Mouse (Mus musculus) neural tube, embryonic 11.5 days (tissue): ENCODE measurements at regions not wholly inside any gene's neighbourhood (a gene's known extent, or its start where the extent isn't known, plus 50 kb on each side); places are given as distances from the start of the nearest gene placed in this dataset.

ENCODE experiments used
- ATAC-seq: fragments of 200-750 bp; cut with Nextera tagmentation; 2 replicates; pipeline ENCODE4 v1.8.0; 2017; ENCODE audit warnings: moderate number of reproducible peaks, mild to moderate bottlenecking, moderate TSS enrichment, moderate library complexity; ENCODE audit not compliant: insufficient read depth, low FRiP score, low TSS enrichment
- DNase-seq: peaks from one replicate; pipeline ENCODE4 v3.0.0-alpha.2; 2015; ENCODE audit warnings: low spot score
- H3K27ac ChIP-seq: fragments of 300-500 bp; sonication (generic); 2 replicates; pipeline ENCODE4 v1.5.1; 2014; ENCODE audit warnings: low read depth, mild to moderate bottlenecking, low read length
- H3K27me3 ChIP-seq: fragments of 300-500 bp; sonication (generic); 2 replicates; pipeline ENCODE4 v1.6.1; 2014; ENCODE audit warnings: mild to moderate bottlenecking, low read length, mixed read lengths; ENCODE audit not compliant: control insufficient read depth, insufficient read depth
- H3K36me3 ChIP-seq: fragments of 300-500 bp; sonication (generic); 2 replicates; pipeline ENCODE4 v1.6.1; 2014; ENCODE audit warnings: mild to moderate bottlenecking, low read length, moderate library complexity, mixed read lengths; ENCODE audit not compliant: control insufficient read depth, insufficient read depth
- H3K4me1 ChIP-seq: fragments of 300-500 bp; sonication (generic); 2 replicates; pipeline ENCODE4 v1.6.1; 2014; ENCODE audit warnings: low read length, mixed read lengths; ENCODE audit not compliant: control insufficient read depth, insufficient read depth
- H3K4me2 ChIP-seq: fragments of 300-500 bp; sonication (generic); 2 replicates; pipeline ENCODE4 v1.6.1; 2014; ENCODE audit warnings: low read depth, mild to moderate bottlenecking, moderate library complexity
- H3K4me3 ChIP-seq: fragments of 300-500 bp; sonication (generic); 2 replicates; pipeline ENCODE4 v1.5.1; 2014; ENCODE audit warnings: low read depth, low read length
- H3K9ac ChIP-seq: fragments of 300-500 bp; sonication (generic); 2 replicates; pipeline ENCODE4 v1.6.1; 2014; ENCODE audit warnings: mild to moderate bottlenecking, low read length
- H3K9me3 ChIP-seq: fragments of 300-500 bp; sonication (generic); 2 replicates; pipeline ENCODE4 v1.6.1; 2016; ENCODE audit warnings: low read length; ENCODE audit not compliant: control insufficient read depth
- WGBS: fragments of 180-500 bp; shearing (Covaris S2); extraction: QIAGEN DNeasy Blood & Tissue Kit; methylation state at CpG from one replicate; pipeline ENCODE4 v1.1.7; 2014; 5-methylcytosine and 5-hydroxymethylcytosine counted together

DNA sequence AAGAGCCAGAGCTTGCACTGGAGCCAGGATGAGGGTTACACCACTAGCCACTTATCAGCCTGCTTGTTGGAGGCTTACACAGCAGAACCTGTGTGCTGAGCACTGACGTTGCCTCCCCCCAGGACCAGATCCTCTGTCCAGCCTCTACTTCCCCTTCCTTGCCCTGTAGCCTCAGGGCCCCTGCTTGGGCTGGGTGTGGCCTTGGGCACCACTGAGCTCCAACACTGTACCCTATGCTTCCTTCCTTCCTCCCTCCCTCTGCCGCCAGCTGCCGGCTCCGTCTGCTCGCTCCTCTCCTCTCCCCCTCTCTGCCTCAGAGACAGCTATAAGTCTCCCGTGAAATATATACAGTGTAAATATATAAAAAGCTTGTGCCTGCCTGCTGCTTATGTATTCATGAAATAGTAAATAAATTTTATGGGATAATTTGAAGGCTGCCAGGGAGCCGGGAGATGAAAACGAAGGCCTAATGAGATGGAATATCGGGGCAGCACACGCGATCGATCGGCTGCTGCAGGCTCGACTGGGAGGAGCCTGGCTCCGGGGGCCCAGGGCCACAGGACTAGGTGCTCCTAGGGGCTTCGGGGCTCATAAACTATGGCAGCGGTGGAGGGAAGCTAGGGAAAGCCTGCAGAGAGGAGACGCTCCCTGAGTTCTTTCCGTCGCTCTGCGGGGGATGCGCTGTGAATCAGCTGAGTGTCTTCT lies 135.6 kb downstream of the Rbm19 start:
- Histone ChIP-seq H3K4me3 (no peak overlapping the region), H3K27ac (peak overlapping the region; percentile 62), H3K9ac (no peak overlapping the region), H3K27me3 (peaks cover 15% of the 10 kb centered on the region), H3K36me3 (no peaks in the 10 kb centered on the region), H3K9me3 (no peaks in the 10 kb centered on the region), H3K4me2 (peak overlapping the region; percentile 25), H3K4me1 (no peaks in the 10 kb centered on the region)
- 19% methylated on average over 22 of the region's 22 CpGs for WGBS
- ATAC-seq (peak; percentile 65; the same call in 1 of the 2 replicates), DNase-seq (peak; percentile 37)

DNA sequence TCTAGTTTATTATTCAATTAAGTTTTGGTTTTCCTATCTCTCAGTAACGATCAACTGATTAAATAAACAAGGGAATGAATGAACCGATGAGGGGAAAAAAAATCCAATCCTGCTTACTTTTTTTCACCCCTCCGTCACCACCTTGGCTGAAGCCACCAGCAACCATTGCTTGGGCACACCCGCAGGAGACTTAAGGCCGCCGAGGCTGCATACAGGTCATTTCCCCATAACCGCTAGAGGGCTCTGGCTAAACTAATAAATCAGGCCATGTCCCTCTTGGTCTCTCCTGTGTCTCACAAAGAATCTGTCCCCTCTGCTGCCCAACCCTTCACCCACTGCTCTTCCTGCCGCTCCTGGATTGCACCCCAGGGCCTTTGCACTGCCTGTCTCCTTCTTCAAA lies 136.3 kb downstream of the Rbm19 start:
- no peak overlapping the region for H3K9ac ChIP-seq
- H3K4me1 ChIP-seq, result no peaks in the 10 kb centered on the region
- 7% methylated on average over 8 of the region's 8 CpGs for WGBS
- no peaks in the 10 kb centered on the region for H3K9me3 ChIP-seq
- H3K36me3 ChIP-seq, result no peaks in the 10 kb centered on the region
- H3K4me2 ChIP-seq, result no peak overlapping the region
- H3K27me3 ChIP-seq, result peaks cover 15% of the 10 kb centered on the region
- DNase-seq (peak; percentile 63), ATAC-seq (no peak)
- peak overlapping the region; percentile 61; the same call in 1 of the 2 replicates for H3K27ac ChIP-seq
- H3K4me3 ChIP-seq, result no peak overlapping the region

DNA sequence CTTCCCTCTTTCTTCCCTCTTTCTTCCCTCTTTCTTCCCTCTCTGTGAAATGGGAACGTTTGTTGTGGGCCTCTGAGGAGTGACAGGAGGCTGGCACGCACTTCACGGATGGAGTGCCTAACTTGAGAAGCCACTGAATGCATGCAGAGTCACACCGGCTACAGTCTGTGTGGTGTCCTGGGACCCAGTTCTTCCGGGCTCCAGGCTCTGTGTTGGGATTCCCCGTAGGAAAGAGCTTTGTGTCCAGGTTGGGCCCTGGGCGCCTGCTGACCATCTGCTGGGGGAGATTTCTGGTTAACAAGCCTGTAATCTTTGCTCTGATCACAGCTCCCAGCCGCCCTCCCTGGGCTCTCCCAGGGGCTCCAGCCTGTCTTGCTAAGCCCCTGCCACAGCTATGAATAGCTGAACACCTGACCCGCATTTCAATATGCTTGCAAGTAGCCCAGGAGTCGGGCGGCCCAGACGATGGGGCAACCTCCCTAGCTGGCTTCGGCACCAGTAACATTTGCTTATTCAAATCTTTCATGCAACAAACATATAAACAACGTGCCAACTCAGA lies 146.5 kb downstream of the Rbm19 start:
- Histone ChIP-seq H3K4me2 (no peak overlapping the region), H3K4me1 (no peaks in the 10 kb centered on the region), H3K36me3 (no peaks in the 10 kb centered on the region), H3K9ac (no peak overlapping the region), H3K27ac (no peak overlapping the region), H3K4me3 (no peak overlapping the region), H3K9me3 (no peaks in the 10 kb centered on the region), H3K27me3 (peaks cover 6% of the 10 kb centered on the region; the same call in 1 of the 2 replicates)
- WGBS, result 52% methylated on average over 14 of the region's 14 CpGs
- ATAC-seq, result no peak
- DNase-seq, result no peak

DNA sequence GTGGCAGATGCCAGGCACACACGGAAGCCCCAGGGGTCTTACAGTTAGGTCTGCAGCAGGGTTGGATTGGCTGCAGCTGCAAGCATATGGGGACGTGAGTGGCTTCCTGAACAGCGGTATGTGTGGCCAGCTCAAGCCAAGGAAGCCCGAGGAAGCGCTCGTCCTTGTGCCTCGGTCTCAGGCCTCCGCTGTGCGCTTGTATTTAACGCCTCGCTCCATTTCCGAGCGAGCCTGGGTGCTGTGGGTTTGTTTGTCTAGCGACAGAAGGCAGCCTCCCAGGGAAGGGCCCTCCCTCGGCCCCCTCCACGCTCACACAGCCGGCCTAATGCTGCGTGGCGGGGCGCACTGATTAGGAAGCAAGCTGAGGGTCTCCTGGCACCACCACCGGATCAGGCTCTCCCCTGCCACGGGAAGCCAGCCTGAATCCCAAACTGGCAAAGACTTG lies 153.2 kb downstream of the Rbm19 start:
- WGBS, result 7% methylated on average over 22 of the region's 22 CpGs
- peak overlapping the region; percentile 27 for H3K4me2 ChIP-seq
- peak; percentile 77 for ATAC-seq
- DNase-seq, result peak; percentile 61
- H3K9me3 ChIP-seq, result no peaks in the 10 kb centered on the region
- H3K27me3 ChIP-seq, result no peaks in the 10 kb centered on the region
- H3K36me3 ChIP-seq, result no peaks in the 10 kb centered on the region
- peak overlapping the region; percentile 37 for H3K9ac ChIP-seq
- no peaks in the 10 kb centered on the region; the same call in 1 of the 2 replicates for H3K4me1 ChIP-seq
- no peak overlapping the region for H3K4me3 ChIP-seq
- H3K27ac ChIP-seq, result peak overlapping the region; percentile 86

DNA sequence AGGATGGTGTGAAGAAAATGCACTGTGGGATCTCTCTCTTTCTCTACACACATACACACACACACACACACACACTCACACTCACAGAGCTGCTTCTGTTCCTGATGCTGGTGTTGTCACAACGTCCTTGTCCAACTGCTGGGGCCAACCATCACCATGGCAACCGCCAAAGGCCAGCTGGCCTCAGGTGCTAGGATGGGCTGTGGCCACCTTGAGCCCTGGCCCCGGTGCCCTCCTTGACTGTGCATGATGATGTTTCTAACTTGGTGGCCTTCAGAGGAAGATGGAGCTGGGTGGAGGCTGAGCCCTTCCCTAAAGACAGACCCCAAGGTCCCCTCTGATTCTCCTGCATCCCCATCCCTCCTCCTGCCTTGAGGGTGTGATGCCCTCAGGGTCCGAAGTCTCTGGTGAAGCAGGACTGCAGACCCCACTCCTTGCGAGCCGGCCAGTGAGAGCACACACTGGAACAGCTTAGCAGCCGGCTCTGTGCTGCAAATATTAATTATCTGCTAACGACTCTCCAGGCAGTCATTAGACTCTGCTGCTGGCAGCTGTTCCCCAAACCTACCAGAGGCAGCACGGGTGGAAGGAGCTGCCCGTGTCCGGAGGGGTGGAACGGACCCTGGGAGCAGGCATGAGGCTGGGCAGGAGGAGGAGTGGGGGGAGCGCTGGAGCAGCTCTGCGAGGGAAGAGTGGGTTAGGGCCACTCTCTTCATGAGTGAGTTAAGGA lies 154.8 kb downstream of the Rbm19 start:
- Histone ChIP-seq H3K9ac (no peak overlapping the region), H3K4me2 (no peak overlapping the region), H3K9me3 (no peaks in the 10 kb centered on the region), H3K4me3 (no peak overlapping the region), H3K4me1 (no peaks in the 10 kb centered on the region; the same call in 1 of the 2 replicates), H3K36me3 (no peaks in the 10 kb centered on the region), H3K27me3 (no peaks in the 10 kb centered on the region), H3K27ac (peak overlapping the region; percentile 47)
- DNase-seq (peak; percentile 53), ATAC-seq (peak; percentile 56)
- 49% methylated on average over 14 of the region's 14 CpGs for WGBS

DNA sequence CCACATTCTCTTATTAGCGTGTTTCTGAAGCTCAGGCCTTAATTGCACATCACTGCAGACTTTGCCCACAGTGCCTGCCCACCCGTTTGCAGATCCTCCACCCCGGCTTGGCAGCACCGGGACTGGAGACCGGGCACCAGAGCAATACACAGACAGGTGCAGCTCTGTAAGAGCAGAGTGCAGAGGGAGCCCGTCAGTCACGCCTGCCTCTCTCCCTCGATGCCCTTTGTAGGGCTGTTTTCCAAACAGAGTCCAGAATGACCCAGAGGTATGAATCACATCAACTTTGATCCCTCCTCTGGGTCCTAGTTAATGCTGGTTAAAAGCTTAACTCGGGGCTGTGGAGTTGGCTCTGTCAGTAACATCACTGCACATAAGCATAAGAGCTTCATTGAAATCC lies 155.3 kb upstream of the Lhx5 start:
- 72% methylated on average over 9 of the region's 9 CpGs for WGBS
- H3K27me3 ChIP-seq, result peaks cover 9% of the 10 kb centered on the region; the same call in 1 of the 2 replicates
- no peak for DNase-seq

DNA sequence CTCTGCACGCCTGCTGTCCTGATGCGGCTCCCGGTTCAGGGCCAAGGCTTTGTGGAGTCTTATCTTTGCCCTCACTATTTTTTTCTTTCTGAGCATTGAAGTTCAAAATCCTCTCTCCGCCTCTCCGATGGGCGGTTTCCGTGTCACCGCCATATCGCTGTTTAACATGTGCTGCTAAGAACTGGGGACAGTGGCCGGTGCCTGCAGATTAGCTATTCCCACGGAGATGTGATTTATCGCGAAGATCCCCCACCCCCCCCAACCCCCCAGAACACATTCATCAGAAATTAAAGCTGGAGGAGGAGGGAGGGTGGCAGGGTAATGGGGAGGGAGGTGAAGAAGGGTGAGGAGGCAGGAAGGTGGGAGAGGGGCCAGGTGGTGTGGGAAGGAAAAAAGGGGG lies 151.2 kb upstream of the Lhx5 start:
- no peak overlapping the region for H3K4me3 ChIP-seq
- H3K27me3 ChIP-seq, result peaks cover 16% of the 10 kb centered on the region
- peaks cover 14% of the 10 kb centered on the region for H3K4me1 ChIP-seq
- peak overlapping the region; percentile 72; the same call in 1 of the 2 replicates for H3K27ac ChIP-seq
- H3K9ac ChIP-seq, result peak overlapping the region; percentile 36
- no peaks in the 10 kb centered on the region for H3K36me3 ChIP-seq
- no peak for ATAC-seq
- 2% methylated on average over 13 of the region's 13 CpGs for WGBS
- DNase-seq, result peak; percentile 51
- no peaks in the 10 kb centered on the region for H3K9me3 ChIP-seq
- H3K4me2 ChIP-seq, result peak overlapping the region; percentile 23; the same call in 1 of the 2 replicates

More for the DNA sequence above, 155.3 kb upstream of the Lhx5 start:
- no peak overlapping the region for H3K4me2 ChIP-seq
- H3K9ac ChIP-seq, result no peak overlapping the region
- H3K4me3 ChIP-seq, result no peak overlapping the region
- peak overlapping the region; percentile 63; the same call in 1 of the 2 replicates for H3K27ac ChIP-seq
- H3K9me3 ChIP-seq, result no peaks in the 10 kb centered on the region
- H3K4me1 ChIP-seq, result peaks cover 11% of the 10 kb centered on the region
- H3K36me3 ChIP-seq, result no peaks in the 10 kb centered on the region
- ATAC-seq, result no peak

DNA sequence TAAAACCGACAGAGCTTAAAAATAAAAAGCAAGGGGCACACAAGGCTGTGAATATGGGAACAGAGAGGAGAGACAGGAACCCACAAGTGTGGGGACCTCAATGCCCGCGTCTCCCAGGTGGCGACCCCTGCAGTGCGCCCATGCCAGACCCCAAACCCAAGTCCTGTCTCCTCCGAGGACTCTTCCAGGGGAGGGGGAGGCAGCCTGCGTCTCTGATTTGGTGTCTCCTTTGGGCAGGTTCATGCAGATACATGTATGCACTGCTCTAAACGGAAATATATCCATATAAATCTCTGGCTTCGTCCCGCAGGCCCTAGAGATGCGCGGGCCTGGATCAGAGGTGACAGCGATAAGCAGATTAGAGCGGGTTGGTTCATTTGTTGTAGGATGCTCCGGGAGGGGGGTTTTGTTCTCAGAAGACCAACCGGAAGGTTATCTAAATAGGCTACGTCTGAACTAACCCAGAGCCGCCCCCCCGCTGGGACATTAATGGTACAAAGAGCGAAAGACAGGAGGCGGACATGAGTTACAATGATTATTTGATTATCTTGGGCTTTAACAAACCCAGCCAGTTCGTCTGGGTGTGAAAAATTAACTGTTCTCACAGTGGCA lies 150.4 kb upstream of the Lhx5 start:
- no peaks in the 10 kb centered on the region for H3K9me3 ChIP-seq
- H3K27ac ChIP-seq, result 0 out of 2 replicates have a peak overlapping the region, but pooled peaks have one; percentile 72
- H3K27me3 ChIP-seq, result peaks cover 16% of the 10 kb centered on the region
- H3K4me2 ChIP-seq, result peak overlapping the region; percentile 24; the same call in 1 of the 2 replicates
- H3K9ac ChIP-seq, result no peak overlapping the region
- H3K4me3 ChIP-seq, result no peak overlapping the region
- ATAC-seq (no peak), DNase-seq (peak; percentile 60)
- H3K4me1 ChIP-seq, result peaks cover 18% of the 10 kb centered on the region
- no peaks in the 10 kb centered on the region for H3K36me3 ChIP-seq
- WGBS, result 1% methylated on average over 22 of the region's 22 CpGs
